8 mouse cellular contexts compared by ENCODE assay signal in genomic region chr13:97137466-97138400, GRCm38 (mm10). TPM values are rescaled to one million over a fixed set of nuclear protein-coding genes. Genes with fewer than 3 reads are reported as not detected.
DNase-seq lines count a peak whose midpoint lies in the region; ATAC-seq and TF ChIP-seq lines count a peak whose summit lies in the region.

Gfm2 (plus strand) TSS chr13:97137937.
Nsa2 (minus strand) TSS chr13:97137937.

- peak; percentile 90 for DNase-seq in 3134 (ENCODE audit: extremely low read depth, insufficient read length, low spot score)
- DNase-seq in adrenal gland, postnatal 36 days = peak; percentile 87 to 89
- peak; percentile 93 for DNase-seq in heart, adult 18-20 months
- DNase-seq in kidney, adult 2 months = peak; percentile 95
- DNase-seq in spleen, adult 2 months (ENCODE audit: low read depth in 1 of 2, low spot score in 2 of 2) = peak; percentile 82 to 91

- peaks cover 21% of the 10 kb centered on the region for H3K36me3 ChIP-seq in embryonic facial prominence, embryonic 13.5 days
- peaks cover 2% of the 10 kb centered on the region for H3K36me3 ChIP-seq in kidney, adult 2 months (ENCODE audit: control insufficient read depth, insufficient read depth, low read length)
- H3K36me3 ChIP-seq in limb, embryonic 12.5 days = peaks cover 29% of the 10 kb centered on the region
- H3K36me3 ChIP-seq in midbrain, embryonic 15.5 days (replicated peaks) = peaks cover 12% of the 10 kb centered on the region
- H3K36me3 ChIP-seq in spleen, adult 2 months (ENCODE audit: control insufficient read depth, insufficient read depth, low read length) = peaks cover 15% of the 10 kb centered on the region

- ATAC-seq in embryonic facial prominence, embryonic 13.5 days (ENCODE audit: insufficient number of reproducible peaks, insufficient read depth, low FRiP score, low TSS enrichment, low read depth) = peak; percentile 89
- peak; percentile 91 for ATAC-seq in limb, embryonic 12.5 days (ENCODE audit: insufficient number of reproducible peaks, insufficient read depth, low FRiP score, low TSS enrichment, low read depth)
- ATAC-seq in midbrain, embryonic 15.5 days (replicated peaks) = peak; percentile 99

- H3K4me1 ChIP-seq in embryonic facial prominence, embryonic 13.5 days = peaks cover 8% of the 10 kb centered on the region
- no peaks in the 10 kb centered on the region for H3K4me1 ChIP-seq in kidney, adult 2 months (ENCODE audit: control insufficient read depth, insufficient read depth, low read length)
- H3K4me1 ChIP-seq in limb, embryonic 12.5 days (replicated peaks) = peaks cover 6% of the 10 kb centered on the region; the same call in 1 of the 2 replicates
- peaks cover 15% of the 10 kb centered on the region for H3K4me1 ChIP-seq in midbrain, embryonic 15.5 days
- H3K4me1 ChIP-seq in spleen, adult 2 months (ENCODE audit: control insufficient read depth, insufficient read depth, insufficient read length) = peaks cover 2% of the 10 kb centered on the region; the same call in 1 of the 2 replicates

- no peak for TF ChIP-seq CTCF in kidney, adult 2 months (conservative IDR thresholded peaks at IDR 0.05; ENCODE audit: insufficient read depth, insufficient read length, low read depth, low read length)
- TF ChIP-seq CTCF in spleen, adult 2 months (IDR thresholded peaks at IDR 0.05; ENCODE audit: extremely low read depth, insufficient read depth, insufficient read length, insufficient replicate concordance) = no peak

- no peaks in the 10 kb centered on the region for H3K9me3 ChIP-seq in embryonic facial prominence, embryonic 13.5 days
- H3K9me3 ChIP-seq in limb, embryonic 12.5 days = no peaks in the 10 kb centered on the region
- no peaks in the 10 kb centered on the region for H3K9me3 ChIP-seq in midbrain, embryonic 15.5 days

- H3K27ac ChIP-seq in embryonic facial prominence, embryonic 13.5 days = peak within 1 kb of the TSS; percentile 86
- peak within 1 kb of the TSS; percentile 84 for H3K27ac ChIP-seq in kidney, adult 2 months (ENCODE audit: insufficient read depth, low read depth, low read length)
- H3K27ac ChIP-seq in limb, embryonic 12.5 days = peak within 1 kb of the TSS; percentile 73; the same call in 1 of the 2 replicates
- H3K27ac ChIP-seq in midbrain, embryonic 15.5 days = peak within 1 kb of the TSS; percentile 94
- H3K27ac ChIP-seq in spleen, adult 2 months (ENCODE audit: insufficient read depth, low read length) = peak within 1 kb of the TSS; percentile 96

- H3K4me3 ChIP-seq in embryonic facial prominence, embryonic 13.5 days = peak within 1 kb of the TSS; percentile 91
- H3K4me3 ChIP-seq in kidney, adult 2 months (ENCODE audit: insufficient read depth, low read depth, low read length) = peak within 1 kb of the TSS; percentile 89
- H3K4me3 ChIP-seq in limb, embryonic 12.5 days (replicated peaks) = peak within 1 kb of the TSS; percentile 84
- peak within 1 kb of the TSS; percentile 96 for H3K4me3 ChIP-seq in midbrain, embryonic 15.5 days
- H3K4me3 ChIP-seq in spleen, adult 2 months (ENCODE audit: extremely low read depth, insufficient read depth, insufficient read length) = peak within 1 kb of the TSS; percentile 99

- H3K27me3 ChIP-seq in embryonic facial prominence, embryonic 13.5 days = no peaks in the 10 kb centered on the region
- H3K27me3 ChIP-seq in kidney, adult 2 months (replicated peaks; ENCODE audit: control insufficient read depth, insufficient read depth, low read length) = no peaks in the 10 kb centered on the region
- H3K27me3 ChIP-seq in limb, embryonic 12.5 days = no peaks in the 10 kb centered on the region
- H3K27me3 ChIP-seq in midbrain, embryonic 15.5 days (replicated peaks) = no peaks in the 10 kb centered on the region
- H3K27me3 ChIP-seq in spleen, adult 2 months (ENCODE audit: control insufficient read depth, insufficient read depth, low read length) = no peaks in the 10 kb centered on the region

- WGBS in embryonic facial prominence, embryonic 13.5 days = under 1% methylated on average over 57 of the region's 57 CpGs
- WGBS in kidney, adult 2 months = under 1% methylated on average over 57 of the region's 57 CpGs
- under 1% methylated on average over 57 of the region's 57 CpGs for WGBS in limb, embryonic 12.5 days
- WGBS in midbrain, embryonic 15.5 days = under 1% methylated on average over 57 of the region's 57 CpGs
- under 1% methylated on average over 57 of the region's 57 CpGs for WGBS in spleen, adult 2 months

- H3K4me2 ChIP-seq in embryonic facial prominence, embryonic 13.5 days = peak within 1 kb of the TSS; percentile 74
- peak within 1 kb of the TSS; percentile 65 for H3K4me2 ChIP-seq in limb, embryonic 12.5 days
- peak within 1 kb of the TSS; percentile 73 for H3K4me2 ChIP-seq in midbrain, embryonic 15.5 days

- H3K9ac ChIP-seq in embryonic facial prominence, embryonic 13.5 days = peak within 1 kb of the TSS; percentile 92
- H3K9ac ChIP-seq in limb, embryonic 12.5 days (replicated peaks) = peak within 1 kb of the TSS; percentile 82
- H3K9ac ChIP-seq in midbrain, embryonic 15.5 days = peak within 1 kb of the TSS; percentile 95

- peak; percentile 5 for TF ChIP-seq POLR2A in kidney, adult 2 months (IDR thresholded peaks at IDR 0.05; ENCODE audit: low read depth, low read length)
- peak; percentile 54; the same call in 1 of the 2 replicates for TF ChIP-seq POLR2A in spleen, adult 2 months (IDR thresholded peaks at IDR 0.05; ENCODE audit: low read depth, low read length)

RNA-seq across cellular contexts. Expression of gene Gfm2, which starts in this region (rescaled TPM):
- 10 to 100 TPM; 40.5 to 46.5 TPM for total RNA-seq in adrenal gland, postnatal 36 days (2021)
- polyA plus RNA-seq in embryonic facial prominence, embryonic 13.5 days (2015; fragmentation: Nextera tagmentation; extraction: Ambion mirVana) = 32.7 and 38.0 TPM in 2 replicates
- total RNA-seq in heart, adult 18-20 months (2021) = 10 to 100 TPM; 51.7 to 54.1 TPM
- 32.1 and 32.3 TPM in 2 replicates for polyA plus RNA-seq in kidney, adult 2 months (2012; rRNA removed)
- 35.3 and 39.3 TPM in 2 replicates for polyA plus RNA-seq in limb, embryonic 12.5 days (2016; fragmentation: Nextera tagmentation; extraction: Ambion mirVana)
- 31.4 and 36.4 TPM in 2 replicates for polyA plus RNA-seq in midbrain, embryonic 15.5 days (2015; fragmentation: Nextera tagmentation; extraction: Ambion mirVana)
- polyA plus RNA-seq in spleen, adult 2 months (2012; rRNA removed) = 17.4 and 18.8 TPM in 2 replicates

RNA-seq across cellular contexts. Expression of gene Nsa2, which starts in this region (rescaled TPM):
- 10 to 100 TPM; 65.3 to 68.8 TPM for total RNA-seq in adrenal gland, postnatal 36 days (2021)
- polyA plus RNA-seq in embryonic facial prominence, embryonic 13.5 days (2015; fragmentation: Nextera tagmentation; extraction: Ambion mirVana) = 80.2 and 80.6 TPM in 2 replicates
- 10 to 100 TPM; 48.4 to 52.1 TPM for total RNA-seq in heart, adult 18-20 months (2021)
- 25.4 and 32.5 TPM in 2 replicates for polyA plus RNA-seq in kidney, adult 2 months (2012; rRNA removed)
- 66.5 and 67.8 TPM in 2 replicates for polyA plus RNA-seq in limb, embryonic 12.5 days (2016; fragmentation: Nextera tagmentation; extraction: Ambion mirVana)
- polyA plus RNA-seq in midbrain, embryonic 15.5 days (2015; fragmentation: Nextera tagmentation; extraction: Ambion mirVana) = 33.0 and 35.2 TPM in 2 replicates
- polyA plus RNA-seq in spleen, adult 2 months (2012; rRNA removed) = 17.4 and 19.9 TPM in 2 replicates

Comparison
In these comparisons a context has a peak if more than half of its experiments do, and no peak if none do; other contexts are left out.
1. Peak in every context shown above with its lines: DNase-seq, ATAC-seq, H3K4me3 ChIP-seq and H3K27ac ChIP-seq.